Comparison of ENCODE assay signal across 10 mouse cellular contexts in genomic region chr1:36274455-36274854, GRCm38 (mm10). TPM values are rescaled to one million over a fixed set of nuclear protein-coding genes. Genes with fewer than 3 reads are reported as not detected.
DNase-seq lines count a peak whose midpoint lies in the region; ATAC-seq and TF ChIP-seq lines count a peak whose summit lies in the region.
"Had no signal": no experiment of that assay in that cellular context is flagged by ENCODE, and none has a peak within 500 bp of the region (broad histone marks: within the 10 kb centered on the region; RNA-seq: fewer than 3 reads in every experiment).

Neurl3 (minus strand) TSS chr1:36274679.

- H3K4me3 ChIP-seq in hindbrain, embryonic 13.5 days: no peak within 1 kb of the TSS
- no peak within 1 kb of the TSS for H3K4me3 ChIP-seq in hindbrain, embryonic 14.5 days (replicated peaks; ENCODE audit: low read length)
- peak within 1 kb of the TSS; percentile 70 for H3K4me3 ChIP-seq in bone marrow macrophage, adult 2 months (ENCODE audit: insufficient read depth, low read length)
- peak within 1 kb of the TSS; percentile 21; the same call in 1 of the 2 replicates for H3K4me3 ChIP-seq in liver, embryonic 12.5 days
- no peak within 1 kb of the TSS for H3K4me3 ChIP-seq in forebrain, embryonic 13.5 days
- H3K4me3 ChIP-seq in hindbrain, embryonic 12.5 days: no peak within 1 kb of the TSS

- DNase-seq in hindbrain, embryonic 14.5 days (ENCODE audit: low spot score): no peak
- DNase-seq in A20 (ENCODE audit: low read depth, low spot score): peak; percentile 30
- no peak for DNase-seq in right cerebral cortex, adult 18-20 months
- DNase-seq: kidney, postnatal 36 days; midbrain, embryonic 14.5 days had no signal

- H3K4me1 ChIP-seq in hindbrain, embryonic 13.5 days (replicated peaks): peaks cover 11% of the 10 kb centered on the region; the same call in 1 of the 2 replicates
- no peaks in the 10 kb centered on the region for H3K4me1 ChIP-seq in hindbrain, embryonic 14.5 days (replicated peaks; ENCODE audit: control insufficient read depth, insufficient read depth, low read length)
- H3K4me1 ChIP-seq in bone marrow macrophage, adult 2 months (ENCODE audit: control insufficient read depth, insufficient read depth, low read length): peaks cover 37% of the 10 kb centered on the region
- H3K4me1 ChIP-seq in liver, embryonic 12.5 days: peaks cover 66% of the 10 kb centered on the region
- H3K4me1 ChIP-seq in forebrain, embryonic 13.5 days: no peaks in the 10 kb centered on the region
- peaks cover 2% of the 10 kb centered on the region; the same call in 1 of the 2 replicates for H3K4me1 ChIP-seq in hindbrain, embryonic 12.5 days

- no peak for TF ChIP-seq CTCF in bone marrow macrophage, adult 2 months (IDR thresholded peaks at IDR 0.05; ENCODE audit: low read depth, low read length)

- H3K4me2 ChIP-seq in hindbrain, embryonic 13.5 days: no peak within 1 kb of the TSS
- H3K4me2 ChIP-seq in hindbrain, embryonic 14.5 days (replicated peaks): no peak within 1 kb of the TSS
- peak within 1 kb of the TSS; percentile 55 for H3K4me2 ChIP-seq in liver, embryonic 12.5 days
- H3K4me2 ChIP-seq in forebrain, embryonic 13.5 days: no peak within 1 kb of the TSS
- H3K4me2 ChIP-seq in hindbrain, embryonic 12.5 days (replicated peaks): no peak within 1 kb of the TSS

- no peaks in the 10 kb centered on the region for H3K36me3 ChIP-seq in hindbrain, embryonic 13.5 days
- H3K36me3 ChIP-seq in hindbrain, embryonic 14.5 days (replicated peaks; ENCODE audit: control insufficient read depth, insufficient read depth): no peaks in the 10 kb centered on the region
- H3K36me3 ChIP-seq in liver, embryonic 12.5 days: no peaks in the 10 kb centered on the region
- H3K36me3 ChIP-seq in forebrain, embryonic 13.5 days (ENCODE audit: poor library complexity, severe bottlenecking): no peaks in the 10 kb centered on the region
- no peaks in the 10 kb centered on the region for H3K36me3 ChIP-seq in hindbrain, embryonic 12.5 days

- no peaks in the 10 kb centered on the region for H3K9me3 ChIP-seq in hindbrain, embryonic 13.5 days
- no peaks in the 10 kb centered on the region for H3K9me3 ChIP-seq in hindbrain, embryonic 14.5 days (ENCODE audit: control insufficient read depth, low read length)
- no peaks in the 10 kb centered on the region for H3K9me3 ChIP-seq in liver, embryonic 12.5 days (replicated peaks)
- H3K9me3 ChIP-seq in forebrain, embryonic 13.5 days (replicated peaks): no peaks in the 10 kb centered on the region
- H3K9me3 ChIP-seq in hindbrain, embryonic 12.5 days (replicated peaks): no peaks in the 10 kb centered on the region

- peaks cover 14% of the 10 kb centered on the region for H3K27me3 ChIP-seq in hindbrain, embryonic 13.5 days
- H3K27me3 ChIP-seq in hindbrain, embryonic 14.5 days (ENCODE audit: control insufficient read depth, insufficient read depth, low read length): 0 out of 2 replicates have a peak, but pooled peaks cover under 1% of the 10 kb centered on the region
- H3K27me3 ChIP-seq in liver, embryonic 12.5 days (replicated peaks): peaks cover 10% of the 10 kb centered on the region
- peaks cover 10% of the 10 kb centered on the region for H3K27me3 ChIP-seq in forebrain, embryonic 13.5 days
- peaks cover 12% of the 10 kb centered on the region for H3K27me3 ChIP-seq in hindbrain, embryonic 12.5 days

- peak within 1 kb of the TSS; percentile 24; the same call in 1 of the 2 replicates for H3K9ac ChIP-seq in hindbrain, embryonic 13.5 days
- H3K9ac ChIP-seq in hindbrain, embryonic 14.5 days: no peak within 1 kb of the TSS
- H3K9ac ChIP-seq in liver, embryonic 12.5 days: no peak within 1 kb of the TSS
- no peak within 1 kb of the TSS for H3K9ac ChIP-seq in forebrain, embryonic 13.5 days
- no peak within 1 kb of the TSS for H3K9ac ChIP-seq in hindbrain, embryonic 12.5 days

- no peak for ATAC-seq in hindbrain, embryonic 13.5 days (ENCODE audit: low FRiP score)
- no peak for ATAC-seq in hindbrain, embryonic 14.5 days (ENCODE audit: low FRiP score)
- ATAC-seq in liver, embryonic 12.5 days: no peak
- ATAC-seq in forebrain, embryonic 13.5 days: no peak
- no peak for ATAC-seq in hindbrain, embryonic 12.5 days (ENCODE audit: low FRiP score)

- H3K27ac ChIP-seq in hindbrain, embryonic 13.5 days: no peak within 1 kb of the TSS
- no peak within 1 kb of the TSS for H3K27ac ChIP-seq in hindbrain, embryonic 14.5 days
- H3K27ac ChIP-seq in bone marrow macrophage, adult 2 months (ENCODE audit: insufficient read depth, low read depth, low read length): peak within 1 kb of the TSS; percentile 75
- H3K27ac ChIP-seq in liver, embryonic 12.5 days: peak within 1 kb of the TSS; percentile 49; the same call in 1 of the 2 replicates
- H3K27ac ChIP-seq in forebrain, embryonic 13.5 days: no peak within 1 kb of the TSS
- no peak within 1 kb of the TSS for H3K27ac ChIP-seq in hindbrain, embryonic 12.5 days

- TF ChIP-seq POLR2A in bone marrow macrophage, adult 2 months (IDR thresholded peaks at IDR 0.05; ENCODE audit: borderline replicate concordance, low read depth, low read length): no peak

- 93% methylated on average over 5 of the region's 5 CpGs for WGBS in hindbrain, embryonic 13.5 days
- WGBS in hindbrain, embryonic 14.5 days: 87% methylated on average over 5 of the region's 5 CpGs
- WGBS in liver, embryonic 12.5 days (ENCODE audit: insufficient replicate concordance): 62% methylated on average over 5 of the region's 5 CpGs
- WGBS in forebrain, embryonic 13.5 days: 97% methylated on average over 5 of the region's 5 CpGs
- 89% methylated on average over 5 of the region's 5 CpGs for WGBS in hindbrain, embryonic 12.5 days

RNA-seq across cellular contexts. Expression of gene Neurl3, which starts in this region (rescaled TPM):
- 1.3 and 1.4 TPM in 2 replicates for polyA plus RNA-seq in hindbrain, embryonic 13.5 days (2015; fragmentation: Nextera tagmentation; extraction: Ambion mirVana)
- 1.5 and 1.7 TPM in 2 replicates for polyA plus RNA-seq in hindbrain, embryonic 14.5 days (2014; fragmentation: Nextera tagmentation; extraction: Ambion mirVana)
- polyA plus RNA-seq in bone marrow macrophage, adult 2 months (2012; ENCODE audit: insufficient read depth, insufficient read length, missing spikeins): 168 and 181 TPM in 2 replicates
- 3.4 and 3.7 TPM in 2 replicates for polyA plus RNA-seq in liver, embryonic 12.5 days (2016; fragmentation: Nextera tagmentation; extraction: Ambion mirVana)
- 0.32 and 0.43 TPM in 2 replicates for polyA plus RNA-seq in forebrain, embryonic 13.5 days (2015; fragmentation: Nextera tagmentation; extraction: Ambion mirVana)
- polyA plus RNA-seq in hindbrain, embryonic 12.5 days (2016; fragmentation: Nextera tagmentation; extraction: Ambion mirVana): 0.52 and 0.77 TPM in 2 replicates

Comparison
In these comparisons a context has a peak if more than half of its experiments do, and no peak if none do; other contexts are left out.
1. RNA of gene Neurl3 (polyA plus RNA-seq): 168 to 181 TPM in bone marrow macrophage, adult 2 months; 3.4 to 3.7 TPM in liver, embryonic 12.5 days, 1.5 to 1.7 TPM in hindbrain, embryonic 14.5 days, 1.3 to 1.4 TPM in hindbrain, embryonic 13.5 days, 0.52 to 0.77 TPM in hindbrain, embryonic 12.5 days and 0.32 to 0.43 TPM in forebrain, embryonic 13.5 days; every median in the first group is over 10 times any median in the second.
2. H3K27ac ChIP-seq: peak in bone marrow macrophage, adult 2 months (single experiment) and liver, embryonic 12.5 days (single experiment); none in hindbrain, embryonic 13.5 days (single experiment), hindbrain, embryonic 14.5 days (single experiment), forebrain, embryonic 13.5 days (single experiment) and hindbrain, embryonic 12.5 days (single experiment).
3. H3K4me3 ChIP-seq: peak in bone marrow macrophage, adult 2 months (single experiment) and liver, embryonic 12.5 days (single experiment); none in hindbrain, embryonic 13.5 days (single experiment), hindbrain, embryonic 14.5 days (single experiment), forebrain, embryonic 13.5 days (single experiment) and hindbrain, embryonic 12.5 days (single experiment).